Comparison of ENCODE assay signal across 12 mouse cellular contexts in genomic region chr15:62053420-62054239, GRCm38 (mm10).
DNase-seq lines count a peak whose midpoint lies in the region; ATAC-seq and TF ChIP-seq lines count a peak whose summit lies in the region.
"Had no signal": no experiment of that assay in that cellular context is flagged by ENCODE, and none has a peak within 500 bp of the region (broad histone marks: within the 10 kb centered on the region; RNA-seq: fewer than 3 reads in every experiment).

No protein-coding gene starts in this region.

- H3K9me3 ChIP-seq in forebrain, embryonic 12.5 days: no peaks in the 10 kb centered on the region
- H3K9me3 ChIP-seq in forebrain, embryonic 16.5 days (ENCODE audit: control insufficient read depth, low read length): no peaks in the 10 kb centered on the region; the same call in 1 of the 2 replicates
- H3K9me3 ChIP-seq in kidney, embryonic 15.5 days (replicated peaks): no peaks in the 10 kb centered on the region
- no peaks in the 10 kb centered on the region for H3K9me3 ChIP-seq in limb, embryonic 14.5 days (ENCODE audit: control insufficient read depth, low read length)

- H3K27ac ChIP-seq in forebrain, embryonic 12.5 days: no peak overlapping the region
- no peak overlapping the region for H3K27ac ChIP-seq in forebrain, embryonic 16.5 days (ENCODE audit: low read length)
- H3K27ac ChIP-seq in kidney, embryonic 15.5 days: peak overlapping the region; percentile 67
- H3K27ac ChIP-seq in kidney, adult 2 months (ENCODE audit: insufficient read depth, low read depth, low read length): no peak overlapping the region
- H3K27ac ChIP-seq in limb, embryonic 14.5 days (replicated peaks; ENCODE audit: low read depth, low read length): no peak overlapping the region
- H3K27ac ChIP-seq: hindbrain, embryonic 15.5 days had no signal

- no peak for TF ChIP-seq POLR2A in kidney, adult 2 months (IDR thresholded peaks at IDR 0.05; ENCODE audit: low read depth, low read length)
- no peak for TF ChIP-seq POLR2A in limb, embryonic 14.5 days (IDR thresholded peaks at IDR 0.05; ENCODE audit: borderline replicate concordance, extremely low read depth, insufficient read depth, insufficient read length)

- WGBS in forebrain, embryonic 12.5 days: 87% methylated on average over 8 of the region's 8 CpGs
- 87% methylated on average over 8 of the region's 8 CpGs for WGBS in forebrain, embryonic 16.5 days
- 68% methylated on average over 8 of the region's 8 CpGs for WGBS in kidney, embryonic 15.5 days
- 82% methylated on average over 8 of the region's 8 CpGs for WGBS in kidney, adult 2 months
- 44% methylated on average over 8 of the region's 8 CpGs for WGBS in limb, embryonic 14.5 days

- no peak for DNase-seq in kidney, adult 2 months
- peak; percentile 13 for DNase-seq in embryo, embryonic 10 days (ENCODE audit: low spot score)
- DNase-seq in limb, embryonic 14.5 days (ENCODE audit: low spot score): no peak
- DNase-seq in urinary bladder, adult 2 months (ENCODE audit: low spot score): no peak
- DNase-seq in frontal cortex, postnatal 10 days (ENCODE audit: low spot score in 2 of 2): no peak
- DNase-seq: layer of hippocampus, postnatal 36 days; lung, postnatal 10 days; thymus, postnatal 4 days had no signal

- no peaks in the 10 kb centered on the region for H3K36me3 ChIP-seq in forebrain, embryonic 12.5 days (replicated peaks)
- H3K36me3 ChIP-seq in forebrain, embryonic 16.5 days (ENCODE audit: control insufficient read depth, insufficient read depth): no peaks in the 10 kb centered on the region
- 0 out of 2 replicates have a peak, but pooled peaks cover 3% of the 10 kb centered on the region for H3K36me3 ChIP-seq in kidney, embryonic 15.5 days
- no peaks in the 10 kb centered on the region for H3K36me3 ChIP-seq in kidney, adult 2 months (ENCODE audit: control insufficient read depth, insufficient read depth, low read length)
- no peaks in the 10 kb centered on the region for H3K36me3 ChIP-seq in limb, embryonic 14.5 days (ENCODE audit: control insufficient read depth, insufficient read depth, low read length)
- H3K36me3 ChIP-seq: hindbrain, embryonic 15.5 days had no signal

- 0 out of 2 replicates have a peak, but pooled peaks have one; percentile 9 for ATAC-seq in forebrain, embryonic 12.5 days (ENCODE audit: low FRiP score)
- ATAC-seq in forebrain, embryonic 16.5 days: no peak
- peak; percentile 36; the same call in 1 of the 2 replicates for ATAC-seq in kidney, embryonic 15.5 days (replicated peaks; ENCODE audit: low FRiP score)
- ATAC-seq in limb, embryonic 14.5 days (ENCODE audit: low FRiP score, low read depth): peak; percentile 30; the same call in 1 of the 2 replicates

- H3K4me3 ChIP-seq in forebrain, embryonic 12.5 days (replicated peaks): no peak overlapping the region
- no peak overlapping the region for H3K4me3 ChIP-seq in forebrain, embryonic 16.5 days (replicated peaks; ENCODE audit: low read length)
- H3K4me3 ChIP-seq in kidney, embryonic 15.5 days (replicated peaks): no peak overlapping the region
- H3K4me3 ChIP-seq in kidney, adult 2 months (ENCODE audit: insufficient read depth, low read depth, low read length): no peak overlapping the region
- H3K4me3 ChIP-seq in limb, embryonic 14.5 days (replicated peaks; ENCODE audit: low read length): no peak overlapping the region
- H3K4me3 ChIP-seq: hindbrain, embryonic 15.5 days had no signal

- no peak for TF ChIP-seq CTCF in kidney, adult 2 months (conservative IDR thresholded peaks at IDR 0.05; ENCODE audit: insufficient read depth, insufficient read length, low read depth, low read length)

- no peak overlapping the region for H3K4me2 ChIP-seq in forebrain, embryonic 12.5 days
- H3K4me2 ChIP-seq in forebrain, embryonic 16.5 days (ENCODE audit: low read length): no peak overlapping the region
- H3K4me2 ChIP-seq in kidney, embryonic 15.5 days: no peak overlapping the region
- H3K4me2 ChIP-seq in limb, embryonic 14.5 days (replicated peaks; ENCODE audit: low read depth, low read length, severe bottlenecking): no peak overlapping the region
- H3K4me2 ChIP-seq: hindbrain, embryonic 15.5 days had no signal

- H3K4me1 ChIP-seq in forebrain, embryonic 12.5 days: no peaks in the 10 kb centered on the region
- no peaks in the 10 kb centered on the region for H3K4me1 ChIP-seq in forebrain, embryonic 16.5 days (replicated peaks; ENCODE audit: control insufficient read depth, insufficient read depth, low read length)
- peaks cover 10% of the 10 kb centered on the region for H3K4me1 ChIP-seq in kidney, embryonic 15.5 days
- no peaks in the 10 kb centered on the region for H3K4me1 ChIP-seq in kidney, adult 2 months (ENCODE audit: control insufficient read depth, insufficient read depth, low read length)
- H3K4me1 ChIP-seq in limb, embryonic 14.5 days (ENCODE audit: control insufficient read depth, insufficient read depth, low read length): peaks cover 14% of the 10 kb centered on the region
- H3K4me1 ChIP-seq: hindbrain, embryonic 15.5 days had no signal

- no peaks in the 10 kb centered on the region for H3K27me3 ChIP-seq in forebrain, embryonic 12.5 days
- H3K27me3 ChIP-seq in forebrain, embryonic 16.5 days (replicated peaks; ENCODE audit: control insufficient read depth, insufficient read depth, low read length): no peaks in the 10 kb centered on the region
- no peaks in the 10 kb centered on the region for H3K27me3 ChIP-seq in kidney, embryonic 15.5 days
- H3K27me3 ChIP-seq in kidney, adult 2 months (replicated peaks; ENCODE audit: control insufficient read depth, insufficient read depth, low read length): no peaks in the 10 kb centered on the region
- no peaks in the 10 kb centered on the region for H3K27me3 ChIP-seq in limb, embryonic 14.5 days (ENCODE audit: control insufficient read depth, insufficient read depth, low read length)
- H3K27me3 ChIP-seq: hindbrain, embryonic 15.5 days had no signal

- no peak overlapping the region for H3K9ac ChIP-seq in forebrain, embryonic 12.5 days
- no peak overlapping the region for H3K9ac ChIP-seq in forebrain, embryonic 16.5 days (replicated peaks; ENCODE audit: low read depth, low read length)
- no peak overlapping the region for H3K9ac ChIP-seq in kidney, embryonic 15.5 days
- no peak overlapping the region for H3K9ac ChIP-seq in limb, embryonic 14.5 days (ENCODE audit: low read depth, low read length, severe bottlenecking)
- H3K9ac ChIP-seq: hindbrain, embryonic 15.5 days had no signal
